Mouse (Mus musculus) heart, postnatal 10 days (tissue): Measurements from ENCODE around the gene Pde10a. TPM values are rescaled to one million over a fixed set of nuclear protein-coding genes. Genes with fewer than 3 reads are reported as not detected.
"Not testable (repeated sequence)": the region's sequence is repeated elsewhere in the genome, so short reads cannot be mapped to it uniquely, and the experiment has no call there.

Experiments
- DNase-seq, 2 experiments: peaks; one replicate each; pipeline ENCODE4 v3.0.0; 2021
- intact Hi-C: fragments of 180-260 bp; cut with DNase I; formaldehyde crosslinking; loops from one replicate; pipeline ENCODE4 v1.15.1; 2025
- total RNA-seq, 2 experiments: library from RNA; stranded (reverse); gene quantifications; 2 replicates each; pipeline ENCODE4 v1.2.3; 2021

Pde10a gene
- total RNA-seq, 2 experiments from 2014 or later = 5.0 to 7.7 TPM

DNA sequence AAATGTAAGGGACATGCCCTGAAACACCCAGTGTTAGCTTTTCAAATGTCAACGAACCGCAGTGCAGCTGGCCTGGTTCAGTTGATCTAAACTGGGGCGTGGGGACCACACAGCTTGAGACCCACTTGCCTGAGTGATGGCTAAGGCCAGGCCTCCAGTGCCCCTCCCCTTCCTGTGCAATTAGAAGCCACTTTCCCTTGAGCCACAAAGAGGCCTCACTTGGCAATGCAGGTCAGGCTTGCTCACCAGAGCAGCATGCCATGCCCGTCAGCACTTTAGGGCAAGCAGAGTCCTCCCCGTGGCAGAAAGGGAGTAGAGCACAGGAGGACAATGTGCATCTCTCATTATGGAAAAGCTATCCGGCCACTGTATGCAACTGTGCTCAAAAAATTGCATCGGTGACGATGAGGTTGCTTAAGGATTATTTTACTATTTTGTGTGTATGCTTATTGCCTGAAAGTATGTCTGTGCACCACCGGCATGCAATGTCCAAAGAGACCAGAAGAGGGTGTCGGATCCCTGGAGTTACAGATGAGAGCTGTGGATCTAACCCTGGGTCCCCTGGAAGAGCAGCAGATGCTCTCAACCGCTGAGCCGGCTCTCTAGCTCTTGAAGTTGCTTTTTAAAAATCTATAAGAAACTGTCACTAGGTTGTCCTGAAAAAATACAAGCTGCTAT lies 114.7 kb downstream of the Pde10a start:
- intact Hi-C loops = no loop called here
- DNase-seq = no peak

DNA sequence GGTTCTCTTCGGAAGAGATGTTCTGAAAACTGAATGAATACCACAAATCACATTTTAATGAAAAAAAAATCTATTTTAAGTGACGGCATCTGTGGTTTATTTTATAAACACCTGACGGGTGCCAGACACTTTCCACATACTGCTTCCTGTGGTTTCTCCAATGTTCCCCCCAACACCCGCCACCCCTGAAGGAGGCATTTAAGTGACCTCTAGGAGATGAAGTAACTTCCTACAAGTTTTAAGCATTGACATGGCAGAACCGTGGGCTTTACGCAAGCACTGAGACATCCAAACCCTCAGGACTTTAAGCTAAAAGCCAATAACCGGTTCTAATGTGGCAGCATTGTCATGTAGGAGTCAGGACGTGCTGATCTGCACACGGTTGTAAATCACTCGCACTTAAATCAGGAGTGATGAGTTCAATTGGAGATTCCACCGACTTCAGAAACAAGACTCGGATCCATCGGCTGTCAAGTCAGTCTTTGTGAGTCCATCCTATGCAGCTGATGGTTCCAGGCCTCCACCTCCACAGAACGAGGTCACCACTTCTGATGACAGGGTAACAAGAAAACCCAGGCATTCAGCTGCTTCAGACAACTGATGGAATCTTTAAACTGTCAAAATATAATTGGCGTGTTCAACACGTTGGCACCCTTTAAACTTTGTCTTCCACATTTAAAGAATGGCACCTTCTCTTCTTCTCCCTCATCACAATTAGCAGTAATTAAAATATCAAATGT lies 115.7 kb downstream of the Pde10a start:
- intact Hi-C loops = no loop called here

DNA sequence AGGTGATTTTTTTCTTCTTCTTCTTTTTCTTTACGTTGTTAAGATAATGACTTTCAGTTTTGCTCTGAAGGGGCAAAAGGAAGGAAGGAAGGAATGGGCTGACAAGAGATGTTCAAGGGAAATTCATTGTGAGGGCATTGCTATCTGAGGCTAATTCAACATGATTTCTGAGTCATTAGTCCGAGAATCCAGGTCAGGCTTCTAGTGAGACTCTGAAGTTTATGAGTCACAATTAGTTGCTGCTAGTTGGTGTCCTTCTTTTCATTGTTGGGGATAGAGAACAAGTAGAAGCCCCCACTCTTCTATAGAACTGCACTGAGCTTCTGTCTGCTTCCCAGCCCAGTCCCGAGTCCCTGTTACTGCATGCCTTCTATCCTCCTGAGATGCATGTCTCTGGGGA lies 116.3 kb downstream of the Pde10a start:
- DNase-seq = no peak
- intact Hi-C loops = no loop called here

More for the DNA sequence above, 115.7 kb downstream of the Pde10a start:
- DNase-seq = no peak

DNA sequence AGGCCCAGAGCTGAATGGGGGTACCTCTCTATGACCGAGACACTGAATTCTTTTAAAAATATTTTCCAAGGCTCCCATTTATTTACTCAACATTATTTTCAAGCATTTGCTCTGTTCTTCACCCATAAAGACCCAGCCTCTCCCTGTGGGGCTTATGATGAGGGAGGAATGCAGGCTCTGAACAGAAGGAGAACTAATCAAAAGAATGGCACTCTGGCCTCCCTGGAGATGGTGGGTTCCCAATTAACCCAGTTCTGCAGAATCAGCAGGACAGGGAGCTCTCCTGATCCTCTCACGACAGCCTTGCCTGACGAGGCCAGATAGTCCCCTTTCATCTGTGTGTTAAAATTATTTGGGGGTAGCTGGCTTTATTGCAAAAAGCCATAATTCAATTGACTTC lies 117.2 kb downstream of the Pde10a start:
- no peak for DNase-seq

DNA sequence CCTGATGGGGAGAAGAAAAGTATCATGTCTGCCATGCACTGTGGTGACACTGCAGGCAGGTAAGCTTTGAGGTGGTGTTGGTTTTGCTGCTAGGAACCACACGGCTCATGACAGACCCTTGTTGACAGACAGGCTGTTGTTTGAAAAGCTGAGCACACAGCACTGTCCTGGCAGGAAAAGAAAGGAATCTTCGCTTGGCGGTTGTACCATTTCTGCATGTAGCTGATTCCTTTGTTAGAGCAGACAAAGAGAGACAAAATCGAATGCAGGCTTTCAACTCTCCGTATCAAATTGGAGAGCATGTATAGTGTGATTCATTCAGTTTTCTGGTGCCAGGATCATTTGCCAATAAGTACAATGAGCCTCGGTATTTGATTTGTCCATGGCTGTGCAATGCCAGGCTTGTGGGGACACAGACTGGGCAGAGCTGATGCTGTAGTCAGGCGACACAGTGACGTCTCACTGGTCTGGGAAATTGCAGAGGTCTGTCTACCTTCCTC lies 122.2 kb downstream of the Pde10a start:
- intact Hi-C loops = no loop called here
- DNase-seq = no peak

More for the DNA sequence above, 117.2 kb downstream of the Pde10a start:
- intact Hi-C loops = no loop called here

DNA sequence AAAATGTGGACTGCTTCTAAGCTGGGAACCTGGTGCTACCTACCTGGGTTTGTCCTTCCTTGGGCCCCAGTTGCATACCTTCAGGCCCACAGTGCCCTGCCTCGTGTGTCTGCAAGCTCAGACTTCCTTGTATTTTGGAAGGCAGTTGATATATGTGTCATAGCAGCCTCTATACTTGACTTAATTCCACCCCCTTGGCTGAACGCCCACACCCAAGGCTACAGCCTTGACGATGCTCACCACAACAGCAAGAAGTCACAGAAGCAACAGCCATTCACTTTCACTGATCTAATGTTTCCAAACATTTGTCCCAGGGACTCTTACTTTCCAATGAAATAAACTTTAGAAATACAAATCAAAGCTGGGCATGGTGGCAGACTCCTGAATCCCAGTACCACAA lies 123.1 kb downstream of the Pde10a start:
- DNase-seq = no peak
- intact Hi-C loops = no loop called here

DNA sequence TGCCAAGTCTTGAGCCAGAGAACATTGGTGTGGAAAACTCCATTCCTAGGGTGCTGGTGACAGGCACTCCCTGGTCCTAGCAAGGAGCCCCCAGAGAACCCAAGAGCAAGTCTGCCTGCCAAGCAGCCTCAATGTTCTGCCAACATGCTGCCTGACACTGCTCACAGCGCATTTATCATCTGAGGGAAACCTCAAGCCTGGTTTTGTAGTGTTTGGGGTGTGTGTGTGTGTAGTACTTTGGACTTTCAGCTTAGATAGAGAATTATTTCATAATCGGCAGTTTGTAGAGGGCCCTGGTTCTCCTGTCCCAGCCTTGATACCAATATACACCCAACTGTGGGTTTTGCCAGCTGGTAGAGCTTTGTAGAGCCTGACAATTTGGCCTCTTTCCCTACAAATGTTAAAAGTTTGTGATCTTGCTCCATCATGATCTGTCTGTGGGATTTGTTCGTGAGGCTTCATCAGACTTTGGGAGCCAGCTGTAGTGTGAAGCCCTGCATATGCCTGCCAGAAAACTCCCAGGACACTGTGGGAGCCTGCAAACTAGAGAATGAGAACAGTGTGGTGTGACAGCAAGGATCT lies 127.6 kb downstream of the Pde10a start:
- peak; percentile 25 to 37 for DNase-seq
- intact Hi-C loops = no loop called here

DNA sequence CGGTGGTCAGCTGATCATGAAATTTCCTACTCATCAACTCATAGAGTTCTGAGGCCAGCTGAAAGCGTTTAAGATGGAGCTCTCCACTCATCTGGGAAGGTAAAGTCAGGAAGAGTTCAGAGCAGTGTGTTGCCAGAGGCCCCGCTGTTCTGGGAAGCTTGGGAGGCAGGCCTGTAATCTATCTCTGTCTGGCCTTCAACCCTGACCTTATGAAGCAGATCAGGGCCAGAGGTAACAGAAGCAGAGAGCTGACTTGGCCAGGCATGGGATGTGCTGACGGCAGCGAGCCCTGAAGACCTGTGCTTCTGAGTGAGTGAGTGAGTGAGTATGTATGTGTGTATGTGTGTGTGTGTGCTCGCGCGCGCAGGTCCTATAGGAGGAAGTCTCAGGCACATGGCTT lies 132.5 kb downstream of the Pde10a start:
- no peak for DNase-seq
- intact Hi-C loops = no loop called here

DNA sequence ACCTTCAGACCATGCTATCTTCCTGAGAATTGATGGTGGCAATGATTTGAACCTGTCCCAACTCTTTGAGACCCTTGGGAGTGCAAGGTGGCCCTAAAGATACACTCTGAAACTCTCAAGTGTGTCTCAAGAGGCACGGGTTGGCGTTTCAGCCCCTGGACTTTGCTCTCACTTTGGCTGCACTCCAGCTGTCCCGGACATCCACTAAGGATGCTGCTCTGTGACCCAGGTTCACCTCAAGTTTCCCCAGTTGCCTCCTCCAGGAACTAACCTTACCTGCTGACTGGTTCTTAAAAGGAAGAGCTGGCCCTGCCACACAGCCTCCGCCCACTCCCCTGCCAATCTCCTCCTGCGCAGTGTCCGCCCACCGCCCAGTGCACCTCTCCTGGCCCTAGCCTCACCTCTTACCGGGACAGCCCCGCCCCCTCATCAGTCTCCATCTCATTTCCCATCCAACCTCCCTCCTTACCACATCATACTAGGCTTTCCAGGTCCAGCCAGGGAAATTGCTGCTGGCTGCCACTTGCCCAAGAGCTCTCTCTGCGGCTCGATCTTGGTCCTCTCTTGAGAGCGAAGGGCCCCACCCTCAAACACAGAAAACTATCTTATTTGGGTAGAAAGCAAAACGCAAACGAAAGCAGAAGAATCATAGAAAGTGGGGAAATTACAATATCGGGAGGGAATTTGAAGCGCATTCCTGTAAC lies 133.7 kb downstream of the Pde10a start:
- peak in 1 of 2 experiments; percentile 16 for DNase-seq
- intact Hi-C loops = no loop called here

DNA sequence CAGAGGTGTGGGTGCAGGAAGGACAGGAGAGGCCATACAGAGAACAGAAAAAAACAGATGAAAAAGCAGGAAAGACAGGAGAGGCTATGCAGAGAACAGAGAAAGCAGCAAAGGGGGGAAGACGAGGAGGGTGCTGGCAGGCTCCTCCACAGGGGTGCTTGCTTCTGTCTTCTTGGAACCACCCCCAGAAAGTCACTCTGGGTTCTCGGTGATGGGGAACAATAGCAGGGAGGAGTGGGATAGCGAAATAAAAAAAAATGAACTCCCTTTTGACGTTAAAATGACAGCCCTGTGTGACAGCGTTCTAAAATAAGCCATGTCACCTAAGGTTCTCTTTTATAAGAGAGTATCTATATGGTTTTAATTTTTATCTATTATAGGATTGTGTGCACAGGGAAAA lies 141.7 kb downstream of the Pde10a start:
- no peak for DNase-seq
- intact Hi-C loops = no loop called here

DNA sequence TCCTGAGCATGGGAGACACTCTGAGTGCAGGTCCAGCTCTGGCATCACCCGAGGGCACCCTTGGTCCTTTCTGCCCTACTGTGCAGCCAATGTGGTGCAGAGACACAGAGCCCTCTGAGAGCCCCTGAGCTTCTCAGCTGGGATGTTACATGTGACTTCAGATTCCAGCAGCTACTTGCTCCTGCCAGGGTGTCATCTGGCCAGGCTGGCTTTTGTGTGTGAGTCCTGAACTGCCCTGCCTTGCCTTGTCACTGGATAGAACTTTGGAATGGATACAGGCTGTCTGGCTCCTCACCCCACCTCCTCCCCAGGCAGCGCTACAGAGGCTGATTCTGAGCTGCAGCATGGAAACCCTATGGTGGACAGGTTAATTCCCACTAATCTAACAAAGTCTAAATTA lies 149.5 kb downstream of the Pde10a start:
- DNase-seq = peak; percentile 21 to 31
- intact Hi-C loops = no loop called here

DNA sequence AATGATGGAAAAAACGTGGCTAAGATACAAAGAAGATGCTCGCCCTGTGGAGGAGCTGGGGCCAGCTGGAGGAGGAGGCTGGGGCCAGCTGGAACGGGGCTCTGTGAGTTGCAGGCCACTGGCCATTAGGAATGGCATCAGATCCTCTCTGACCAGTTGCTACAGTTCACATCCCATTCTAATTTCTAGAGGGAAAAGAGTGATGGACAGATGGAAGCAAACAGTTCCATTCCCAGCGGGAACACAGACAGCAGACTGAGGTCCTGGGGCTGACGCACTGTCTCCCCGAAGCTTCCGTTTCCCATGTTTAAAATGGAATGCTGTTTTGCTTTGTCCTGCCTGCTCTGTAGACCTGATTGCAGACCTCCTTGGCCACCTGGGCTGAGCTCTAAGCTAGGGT lies 161.2 kb downstream of the Pde10a start:
- peak in 1 of 2 experiments; percentile 10 for DNase-seq
- intact Hi-C loops = no loop called here

DNA sequence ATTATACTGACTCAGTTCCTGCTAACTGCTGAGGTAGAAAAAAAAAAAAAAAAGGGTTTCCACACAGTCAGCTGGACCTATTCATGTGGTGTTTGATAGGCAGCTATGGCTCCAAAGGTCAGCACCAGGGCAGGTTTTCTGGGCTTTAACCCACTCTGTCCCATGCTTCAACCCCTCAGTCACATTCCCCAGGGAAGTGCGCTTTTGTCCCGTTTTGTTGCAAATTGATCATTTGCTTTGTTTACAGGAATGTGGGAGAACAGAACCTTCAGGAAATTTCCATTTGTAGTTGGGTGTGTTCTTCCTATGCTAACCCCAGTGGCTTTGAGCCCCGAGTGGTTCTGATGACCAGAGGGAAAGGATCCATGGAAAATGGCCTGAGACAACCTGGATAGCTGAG lies 162.9 kb downstream of the Pde10a start:
- intact Hi-C loops = no loop called here
- DNase-seq = no peak

DNA sequence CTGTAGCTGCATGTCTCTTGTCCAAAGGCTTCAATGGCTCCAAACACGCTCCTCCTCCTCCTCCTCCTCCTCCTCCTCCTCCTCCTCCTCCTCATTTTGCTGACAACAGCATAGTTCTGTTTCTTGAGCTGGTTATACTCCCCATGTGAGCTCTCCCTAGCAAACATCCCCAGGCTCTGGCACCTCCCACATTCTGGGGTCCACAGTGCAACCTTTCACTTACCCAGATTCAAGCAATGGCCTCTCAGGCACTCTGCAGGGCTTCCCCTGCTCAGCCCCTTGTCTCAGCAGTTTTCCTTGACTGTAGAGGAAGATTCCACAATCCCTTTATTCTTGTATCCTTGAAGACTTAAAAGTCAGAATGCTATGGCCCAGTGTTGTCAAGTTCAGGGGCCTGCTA lies 173.1 kb downstream of the Pde10a start:
- no peak for DNase-seq
- intact Hi-C loops = no loop called here

DNA sequence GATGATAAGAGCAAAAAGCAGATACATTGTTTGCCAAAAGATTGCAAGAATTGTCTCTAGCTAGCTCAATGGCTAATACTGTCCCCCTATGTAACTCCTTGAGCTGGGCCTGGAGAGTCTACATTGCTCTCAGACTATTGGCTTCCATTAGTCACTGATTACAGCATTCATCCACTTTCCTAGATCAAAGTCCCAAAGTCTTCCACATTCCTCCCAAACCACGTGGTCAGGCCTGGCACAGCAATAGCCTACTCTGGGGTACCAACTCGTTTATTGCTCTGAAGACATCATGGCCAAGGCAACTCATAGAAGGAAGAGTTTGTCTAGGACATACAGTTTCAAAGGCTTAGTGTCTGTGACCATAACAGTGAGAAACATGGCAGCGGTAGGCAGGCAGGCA lies 173.6 kb downstream of the Pde10a start:
- intact Hi-C loops = no loop called here
- DNase-seq = no peak

DNA sequence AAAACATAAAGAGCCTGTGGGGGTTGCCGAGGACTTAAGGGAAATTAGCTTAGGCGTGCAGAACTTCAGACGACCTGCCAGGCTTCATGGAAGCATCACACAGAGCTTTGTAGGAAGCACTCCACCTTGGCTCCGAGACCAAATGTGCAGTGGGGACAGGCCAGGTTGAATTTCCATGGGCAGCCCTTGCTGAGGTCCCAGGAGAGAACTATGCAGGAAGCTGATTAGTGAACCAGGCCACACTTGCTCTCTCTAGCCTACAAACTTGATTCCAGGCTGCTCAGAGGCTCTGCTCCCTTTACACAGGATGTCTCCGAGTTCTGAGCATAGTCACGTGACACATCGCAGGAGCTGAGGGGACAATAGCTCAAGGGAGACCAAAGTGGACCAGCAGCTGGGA lies 175.9 kb downstream of the Pde10a start:
- intact Hi-C loops = no loop called here
- no peak for DNase-seq

DNA sequence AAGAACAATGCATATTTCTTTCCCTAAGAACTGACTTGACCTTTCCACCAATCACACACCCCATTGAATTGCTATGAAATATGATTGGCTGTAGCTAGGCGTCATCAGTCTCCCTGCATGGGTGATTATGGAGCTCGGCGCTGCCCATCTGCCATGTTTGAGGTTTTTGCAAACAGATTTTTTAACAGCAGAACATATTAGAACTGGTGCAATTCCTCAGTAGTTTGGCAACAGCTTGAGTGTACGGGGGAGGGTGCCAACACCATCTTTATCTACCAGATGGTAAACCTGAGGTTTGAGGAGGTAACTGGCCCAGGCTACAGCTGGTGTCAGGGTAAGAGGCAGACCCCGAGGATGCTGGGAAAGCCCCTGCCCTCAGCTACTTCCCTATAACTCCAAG lies 177.3 kb downstream of the Pde10a start:
- intact Hi-C loops = no loop called here
- no peak for DNase-seq

DNA sequence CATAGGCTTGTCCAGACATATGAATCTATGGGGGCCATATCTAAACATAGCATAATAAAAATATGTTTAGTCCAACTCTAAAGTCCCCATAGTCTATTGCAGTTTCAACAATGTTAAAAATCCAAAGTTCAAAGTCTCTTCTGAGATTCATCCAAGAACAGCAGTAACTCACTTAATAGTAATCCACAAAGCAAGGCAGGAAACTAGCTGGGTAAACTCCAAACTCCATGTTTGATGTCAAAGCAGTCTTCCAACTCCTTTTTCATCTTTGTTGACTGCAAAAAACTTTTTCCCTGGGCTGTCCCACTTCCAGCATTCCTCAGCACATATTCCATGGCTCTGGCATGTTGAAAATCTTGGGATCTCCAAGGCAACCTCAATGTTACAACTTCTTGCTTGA lies 182.8 kb downstream of the Pde10a start:
- DNase-seq = no peak
- intact Hi-C loops = no loop called here

DNA sequence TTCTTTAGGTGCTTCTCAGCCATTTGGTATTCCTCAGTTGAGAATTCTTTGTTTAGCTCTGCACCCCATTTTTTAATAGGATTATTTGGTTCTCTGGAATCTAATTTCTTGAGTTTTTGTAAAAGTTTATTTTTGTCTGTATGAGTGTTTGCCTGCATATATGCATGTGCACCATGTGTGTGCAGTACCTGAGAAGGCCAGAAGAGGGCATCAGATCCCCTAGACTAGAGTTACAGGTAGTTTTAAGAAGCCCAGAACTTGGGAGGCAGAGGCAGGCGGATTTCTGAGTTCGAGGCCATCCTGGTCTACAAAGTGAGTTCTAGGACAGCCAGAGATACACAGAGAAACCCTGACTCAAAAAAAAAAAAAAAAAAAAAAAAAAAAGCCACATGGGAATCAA lies 187.6 kb downstream of the Pde10a start:
- intact Hi-C loops, DNase-seq: not testable (repeated sequence)

DNA sequence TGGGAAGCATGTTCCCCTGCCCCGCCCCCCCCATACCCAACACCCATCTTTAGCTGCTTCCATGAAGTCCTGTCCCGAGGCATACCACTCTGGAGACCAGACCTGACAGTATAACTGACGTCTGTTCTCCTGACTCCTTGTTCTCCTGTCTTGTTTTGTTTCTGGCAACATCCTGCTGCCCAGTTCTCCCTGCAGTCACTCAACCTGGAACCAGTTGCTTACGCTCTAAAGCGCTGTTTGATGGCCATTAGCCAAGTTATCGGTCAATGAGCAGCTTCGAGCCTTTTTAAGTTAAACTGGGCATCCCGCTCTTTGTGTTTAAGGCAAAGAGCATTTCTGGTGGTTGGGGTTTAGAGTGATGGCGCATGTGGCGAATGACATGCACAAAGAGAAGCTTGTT lies 195.8 kb downstream of the Pde10a start:
- intact Hi-C loops = no loop called here
- DNase-seq = no peak

DNA sequence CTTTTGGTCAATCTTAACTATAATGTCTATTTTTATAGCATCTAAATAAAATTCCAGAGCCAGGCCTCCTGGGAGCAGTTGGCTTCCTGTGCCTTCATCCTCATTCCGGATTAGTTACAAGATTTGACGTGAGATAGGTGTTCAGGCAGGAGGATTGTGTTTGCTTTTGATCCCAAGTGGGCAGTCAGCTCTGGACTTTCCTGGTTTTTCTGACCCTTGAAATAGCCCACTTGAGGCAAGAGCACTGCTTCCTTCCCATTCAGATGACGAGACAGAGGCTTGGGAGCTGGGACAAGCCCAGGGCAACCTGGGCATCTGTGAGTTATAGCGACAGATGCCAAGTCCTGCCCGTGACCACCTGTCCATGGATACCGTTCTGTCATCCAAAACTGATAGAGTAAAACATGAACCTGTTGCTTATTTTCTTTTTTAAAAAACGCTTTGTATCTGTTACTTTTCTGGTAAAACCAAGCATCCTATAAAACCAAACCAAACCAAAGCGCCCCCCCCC lies 199.3 kb downstream of the Pde10a start:
- DNase-seq = no peak
- intact Hi-C loops = no loop called here
